Mouse (Mus musculus): Measurements from ENCODE around the gene Mroh3.

Mroh3 gene

DNA sequence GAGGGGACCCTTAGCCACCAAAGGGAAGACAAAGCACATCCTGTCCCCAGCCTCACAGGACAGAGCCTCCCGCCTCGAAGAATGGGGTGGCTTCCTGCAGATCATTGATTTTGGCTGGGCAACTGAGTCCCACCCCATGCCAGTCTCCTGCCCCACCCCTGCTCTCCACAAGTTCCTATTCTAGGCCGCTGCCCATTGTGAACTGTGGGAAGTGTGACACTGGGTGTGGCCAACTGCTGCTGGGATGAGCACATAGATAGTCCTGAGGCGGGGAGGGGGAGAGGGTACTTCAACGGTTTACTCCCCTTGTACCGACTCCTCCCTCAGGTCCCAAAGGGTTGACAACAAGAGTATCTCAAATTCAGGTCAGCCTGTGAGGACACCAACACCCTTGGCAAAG is 33.9 kb downstream of the Mroh3 start:
- CTCF ChIA-PET = interaction anchor here in 2 of 4 experiments (0.5 to 2.1 kb wide), 2 partner anchors 19 to 504 kb away, joined by 8 to 9 read pairs; no protein-coding TSS in a partner anchor

DNA sequence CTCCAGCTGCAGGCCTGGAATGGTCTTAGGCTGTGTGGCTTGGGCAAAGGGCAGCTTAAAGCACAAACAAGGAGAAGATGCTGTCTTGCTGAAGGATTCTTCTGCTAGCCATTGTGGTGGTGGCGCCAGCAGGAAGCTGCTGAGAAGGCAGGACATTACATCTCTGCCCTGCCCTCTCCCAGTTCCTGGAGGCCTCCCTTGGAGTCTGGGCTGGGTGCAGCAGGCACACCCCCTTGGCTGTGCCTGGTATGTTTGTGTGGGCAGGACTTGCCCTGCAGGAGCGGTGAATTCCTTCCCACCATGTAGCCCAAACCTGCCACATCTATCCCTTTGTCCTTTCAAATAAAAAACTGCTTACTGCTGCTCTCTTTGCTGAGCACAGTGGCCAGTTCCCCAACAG is 35.5 kb downstream of the Mroh3 start:
- POLR2A ChIA-PET = interaction anchor here in 1 of 4 experiments (1.2 kb wide), 1 partner anchor 9 kb away, joined by 3 read pairs; no protein-coding TSS in a partner anchor
- CTCF ChIA-PET = interaction anchor here in 2 of 4 experiments (1.0 to 2.1 kb wide), 2 partner anchors 17 to 125 kb away, joined by 4 to 8 read pairs; no protein-coding TSS in a partner anchor

More for the DNA sequence above, 33.9 kb downstream of the Mroh3 start:
- POLR2A ChIA-PET = interaction anchor here in 1 of 4 experiments (1.0 kb wide), 1 partner anchor 54 kb away, joined by 3 read pairs; no protein-coding TSS in a partner anchor

DNA sequence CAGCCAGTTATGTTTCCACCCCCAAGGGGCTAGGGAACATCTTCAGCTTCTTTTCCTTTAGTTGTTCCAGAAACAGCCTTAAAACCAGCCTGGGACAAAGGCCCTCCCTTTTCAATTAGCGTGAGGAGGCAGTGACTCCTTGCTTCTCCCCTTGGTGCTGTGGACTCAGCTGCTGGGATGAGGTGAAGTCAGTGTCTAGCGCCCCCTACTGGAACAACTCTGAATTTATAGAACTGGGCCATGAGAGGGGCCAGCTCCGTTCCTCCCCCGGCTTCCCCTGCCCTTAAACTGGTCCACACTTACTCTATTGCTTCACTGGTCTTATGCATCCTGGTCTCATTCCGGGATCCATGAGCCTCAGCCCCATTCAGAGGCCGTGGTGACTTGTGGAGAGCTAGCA is 37.4 kb downstream of the Mroh3 start:
- POLR2A ChIA-PET = interaction anchor here (0.5 to 2.8 kb wide), 14 partner anchors 9 to 296 kb away, joined by 3 to 10 read pairs (median 4); partner anchors contain the start of gene Ddx59 (in 2 of the 4)
- CTCF ChIA-PET = interaction anchor here (0.5 to 4.6 kb wide), 88 partner anchors 8 to 378 kb away, joined by 3 to 31 read pairs (median 4); partner anchors contain the start of genes Mroh3 (in 3 of the 4), Ascl5 (in 2 of the 4), Cacna1s (in 1 of the 4) and Ddx59 (in 1 of the 4)

DNA sequence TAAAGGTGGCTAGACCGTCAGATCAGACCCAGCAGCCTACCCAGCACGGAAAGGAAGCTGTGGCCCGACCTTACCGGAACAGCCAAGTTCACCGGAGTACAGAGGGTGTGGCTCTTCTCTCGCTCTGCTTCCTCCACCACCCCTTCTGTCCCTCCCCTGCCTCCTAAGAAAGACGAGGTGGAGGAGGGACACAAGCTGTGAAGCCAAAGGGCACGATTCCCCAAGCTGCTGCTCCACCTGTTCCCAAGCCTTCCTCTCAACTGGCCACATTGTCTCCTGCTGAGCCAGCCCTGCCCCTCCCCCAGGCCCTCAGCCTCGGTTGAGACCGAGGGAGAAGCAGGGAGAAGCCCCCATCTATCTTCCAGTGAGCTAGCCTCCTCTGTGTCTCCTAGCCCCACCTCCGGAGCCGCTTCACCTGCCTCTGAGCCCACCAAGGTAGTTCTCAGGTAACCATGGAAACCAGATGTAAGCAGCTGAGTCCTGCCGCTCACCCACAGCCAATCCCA is 38.5 kb downstream of the Mroh3 start:
- ChIA-PET CTCF (interaction anchor here (0.6 to 4.6 kb wide), 50 partner anchors 10 to 352 kb away, joined by 3 to 31 read pairs (median 4); partner anchors contain the start of genes Mroh3 (in 4 of the 4), Ascl5 (in 1 of the 4), Cacna1s (in 1 of the 4) and Ddx59 (in 1 of the 4)), POLR2A (interaction anchor here (0.6 to 2.8 kb wide), 28 partner anchors 8 to 1212 kb away, joined by 3 to 10 read pairs (median 4); partner anchors contain the start of genes Mroh3 (in 3 of the 4), Ddx59 (in 2 of the 4) and Kif14 (in 1 of the 4))

DNA sequence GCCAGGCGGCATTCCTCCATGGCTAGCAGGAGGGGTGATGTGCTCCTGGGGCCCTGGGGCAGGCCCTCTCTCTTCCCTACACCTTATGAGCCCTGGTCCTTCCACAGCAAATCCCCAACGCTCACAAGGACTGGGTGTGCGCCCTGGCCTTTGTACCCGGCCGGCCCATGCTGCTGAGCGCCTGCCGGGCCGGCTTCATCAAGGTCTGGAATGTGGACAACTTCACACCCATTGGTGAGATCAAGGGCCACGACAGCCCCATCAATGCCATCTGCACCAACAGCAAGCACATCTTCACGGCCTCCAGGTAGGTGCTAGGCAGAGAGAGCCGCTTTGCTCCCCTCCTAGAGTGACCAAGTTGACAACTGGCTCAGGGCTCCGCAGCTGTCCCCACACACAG is 39.9 kb downstream of the Mroh3 start:
- ChIA-PET CTCF (interaction anchor here in 2 of 4 experiments (0.7 to 4.6 kb wide), 5 partner anchors 13 to 66 kb away, joined by 3 to 31 read pairs (median 22); no protein-coding TSS in a partner anchor), POLR2A (interaction anchor here in 2 of 4 experiments (1.0 to 2.1 kb wide), 4 partner anchors 13 to 54 kb away, joined by 4 to 6 read pairs (median 4); no protein-coding TSS in a partner anchor)

DNA sequence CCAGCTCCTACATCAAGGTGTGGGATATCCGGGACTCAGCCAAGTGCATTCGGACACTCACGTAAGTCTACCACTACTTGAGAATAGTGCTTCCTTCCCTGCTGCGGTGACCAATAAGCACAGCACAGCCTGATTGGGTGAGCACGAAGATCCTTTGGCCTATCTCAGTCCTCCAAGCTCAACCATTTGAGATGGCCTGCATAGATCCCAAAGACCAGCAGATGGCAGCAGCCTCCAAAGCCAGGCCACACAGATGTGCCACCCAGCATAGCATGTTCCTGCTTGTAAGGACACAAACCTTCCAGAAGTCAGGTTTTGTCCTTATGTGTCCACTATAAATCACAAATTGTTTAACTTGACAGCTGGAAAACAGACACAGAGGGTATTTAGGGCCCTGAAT is 42.5 kb downstream of the Mroh3 start:
- CTCF ChIA-PET = interaction anchor here (0.5 to 3.7 kb wide), 65 partner anchors 10 to 589 kb away, joined by 3 to 22 read pairs (median 3); partner anchors contain the start of genes Ascl5 (in 3 of the 4), Mroh3 (in 3 of the 4), Gpr25 (in 1 of the 4) and Kif14 (in 1 of the 4)
- POLR2A ChIA-PET = interaction anchor here in 3 of 4 experiments (0.5 to 2.4 kb wide), 8 partner anchors 10 to 228 kb away, joined by 3 to 13 read pairs (median 3); no protein-coding TSS in a partner anchor

DNA sequence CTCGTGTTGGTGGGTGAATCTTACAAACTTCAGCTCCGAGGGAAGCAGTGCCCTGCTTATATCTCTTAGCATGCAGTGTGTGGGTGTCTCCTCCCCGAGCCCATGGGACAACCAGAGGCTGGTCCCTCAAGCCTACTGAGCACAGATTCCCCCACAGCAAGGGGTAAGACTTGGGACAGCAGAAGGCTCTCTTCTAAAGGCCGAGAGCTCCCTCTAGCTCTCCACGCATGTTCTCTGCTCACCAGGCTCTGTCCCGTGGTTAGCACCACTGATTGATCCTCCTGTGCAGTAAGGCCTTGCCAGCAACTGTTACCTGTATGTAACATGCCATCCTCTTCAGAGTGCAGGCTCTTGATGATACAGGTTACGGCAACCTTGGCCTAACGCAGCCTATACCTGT is 45.0 kb downstream of the Mroh3 start:
- CTCF ChIA-PET = interaction anchor here (0.8 to 2.1 kb wide), 15 partner anchors 8 to 122 kb away, joined by 3 to 9 read pairs (median 4); partner anchors contain the start of gene Ascl5 (in 2 of the 4)
- POLR2A ChIA-PET = interaction anchor here (0.6 to 1.2 kb wide), 7 partner anchors 8 to 249 kb away, joined by 3 to 5 read pairs (median 3); partner anchors contain the start of genes Ddx59 (in 1 of the 4) and Mroh3 (in 1 of the 4)

DNA sequence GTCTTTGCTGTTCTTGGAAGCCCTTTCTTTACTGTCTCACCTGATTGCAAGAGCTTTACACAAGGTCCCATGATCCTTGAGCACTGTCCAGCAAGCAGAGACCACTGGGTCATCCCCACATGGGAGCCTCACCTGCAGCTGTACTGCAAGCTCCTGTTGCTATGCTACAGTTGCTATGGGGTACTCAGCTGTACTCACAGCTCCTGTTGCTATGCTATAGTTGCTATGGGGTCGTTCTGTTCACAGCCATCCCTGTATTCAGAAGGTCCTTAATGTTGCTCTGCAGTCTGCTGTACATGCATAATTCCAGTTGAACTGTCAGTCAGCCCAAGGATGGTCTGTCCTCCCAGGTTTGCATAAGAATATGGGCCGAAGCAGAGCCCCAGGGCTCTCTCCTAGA is 47.2 kb downstream of the Mroh3 start:
- CTCF ChIA-PET = interaction anchor here in 3 of 4 experiments (0.6 to 1.7 kb wide), 4 partner anchors 10 to 466 kb away, joined by 4 to 6 read pairs (median 4); no protein-coding TSS in a partner anchor
- POLR2A ChIA-PET = interaction anchor here in 2 of 4 experiments (0.6 to 1.9 kb wide), 2 partner anchors 9 to 94 kb away, joined by 3 to 6 read pairs; no protein-coding TSS in a partner anchor

DNA sequence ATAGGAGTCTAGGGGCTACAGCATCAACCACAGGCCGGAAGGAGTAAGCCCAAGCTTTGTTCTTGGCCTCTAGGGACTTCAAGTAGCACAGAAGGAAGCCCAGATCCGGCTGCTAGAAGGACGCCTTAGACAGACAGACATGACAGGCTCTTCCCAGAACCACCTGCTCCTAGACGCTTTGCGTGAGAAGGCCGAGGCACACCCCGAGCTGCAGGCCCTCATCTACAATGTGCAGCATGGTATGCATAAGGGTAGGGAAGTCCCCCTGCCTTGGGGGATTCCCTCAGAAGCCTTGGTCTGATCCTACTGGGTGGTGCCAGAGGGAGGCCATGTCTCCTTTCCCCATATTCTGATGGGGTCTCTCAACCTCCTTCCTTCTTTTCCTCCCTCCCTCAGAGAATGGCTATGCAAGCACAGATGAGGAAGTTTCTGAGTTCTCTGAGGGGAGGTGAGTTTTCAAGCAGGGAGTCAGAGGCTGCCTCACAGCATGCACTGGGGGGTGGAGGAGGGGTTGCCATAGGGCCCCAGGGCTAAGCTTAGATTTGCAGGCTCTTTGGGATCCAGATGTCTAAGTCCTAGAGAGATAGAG is 51.2 kb downstream of the Mroh3 start:
- POLR2A ChIA-PET = interaction anchor here in 2 of 4 experiments (0.6 to 2.5 kb wide), 8 partner anchors 9 to 254 kb away, joined by 3 to 13 read pairs (median 3); partner anchors contain the start of gene Ddx59 (in 1 of the 2)
- CTCF ChIA-PET = interaction anchor here (0.6 to 2.9 kb wide), 8 partner anchors 8 to 110 kb away, joined by 3 to 22 read pairs (median 18); partner anchors contain the start of gene Ascl5 (in 1 of the 4)

DNA sequence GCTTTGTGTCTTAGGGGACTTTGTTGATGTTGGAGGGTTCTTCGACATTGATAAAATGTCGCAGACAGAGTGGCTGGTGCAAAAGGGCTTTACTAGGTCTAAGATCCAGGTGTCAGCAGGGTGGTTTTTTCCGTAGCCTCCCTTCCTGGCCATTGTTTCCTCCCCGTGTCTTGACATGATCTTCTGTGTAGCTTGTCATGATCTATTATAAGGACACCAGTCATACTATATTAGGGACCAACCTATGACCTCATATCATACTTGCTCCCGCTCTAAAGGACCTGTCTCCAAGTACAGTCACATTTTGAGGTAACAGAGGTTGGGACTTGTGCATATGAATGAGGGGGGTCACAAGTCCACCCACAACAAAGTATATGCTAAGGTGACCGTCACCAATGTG is 51.7 kb downstream of the Mroh3 start:
- ChIA-PET POLR2A (interaction anchor here in 3 of 4 experiments (0.6 to 2.5 kb wide), 11 partner anchors 9 to 254 kb away, joined by 3 to 13 read pairs (median 3); partner anchors contain the start of gene Ddx59 (in 1 of the 3)), CTCF (interaction anchor here in 3 of 4 experiments (1.5 to 2.9 kb wide), 10 partner anchors 9 to 110 kb away, joined by 5 to 27 read pairs (median 20); partner anchors contain the start of genes Ascl5 (in 1 of the 3) and Mroh3 (in 1 of the 3))

DNA sequence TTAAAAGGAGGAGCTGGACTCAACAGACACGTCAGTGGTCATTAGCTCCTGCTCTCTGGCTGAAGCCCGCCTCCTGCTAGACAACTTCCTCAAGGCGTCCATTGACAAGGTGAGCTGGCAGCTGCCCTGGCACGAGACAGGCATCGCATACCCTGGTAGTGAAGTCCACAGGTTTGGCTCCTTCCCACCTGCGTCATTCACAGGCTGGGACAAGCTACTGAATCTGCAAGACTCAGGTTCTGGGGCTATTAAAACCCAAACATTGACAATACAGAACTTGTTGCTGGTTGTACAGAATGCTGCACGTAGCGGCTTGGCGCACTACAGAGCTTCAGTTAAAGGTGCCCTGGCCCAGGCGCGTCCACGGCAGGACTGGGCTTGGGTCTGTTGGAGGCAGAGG is 52.3 kb downstream of the Mroh3 start:
- ChIA-PET POLR2A (interaction anchor here (0.6 to 2.5 kb wide), 26 partner anchors 8 to 1966 kb away, joined by 3 to 13 read pairs (median 4); partner anchors contain the start of genes Kif21b (in 2 of the 4) and Ddx59 (in 1 of the 4)), CTCF (interaction anchor here (0.5 to 2.9 kb wide), 54 partner anchors 8 to 579 kb away, joined by 3 to 27 read pairs (median 4); partner anchors contain the start of genes Kif21b (in 2 of the 4), Mroh3 (in 2 of the 4), Ascl5 (in 1 of the 4) and Kif14 (in 1 of the 4))

DNA sequence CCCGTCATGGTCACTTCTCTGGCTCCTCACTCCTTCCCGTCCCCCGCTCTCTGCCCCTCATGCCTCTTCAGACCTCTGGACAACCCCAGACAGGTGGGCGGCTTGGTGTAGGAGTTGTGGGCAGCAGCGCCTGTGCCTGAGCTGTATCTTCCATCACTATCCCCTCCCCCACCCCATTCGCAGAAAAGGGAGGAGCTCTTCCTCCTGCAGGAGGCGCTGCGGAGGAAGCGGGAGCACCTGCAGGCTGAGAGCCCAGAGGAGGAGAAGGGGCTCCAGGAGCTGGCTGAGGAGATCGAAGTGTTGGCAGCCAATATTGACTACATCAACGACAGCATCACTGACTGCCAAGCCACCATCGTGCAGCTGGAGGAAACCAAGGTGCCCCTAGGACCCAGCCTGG is 52.8 kb downstream of the Mroh3 start:
- ChIA-PET POLR2A (interaction anchor here (0.6 to 2.5 kb wide), 23 partner anchors 8 to 1966 kb away, joined by 3 to 13 read pairs (median 4); partner anchors contain the start of genes Kif21b (in 2 of the 4) and Ddx59 (in 1 of the 4)), CTCF (interaction anchor here (0.6 to 2.9 kb wide), 63 partner anchors 8 to 580 kb away, joined by 3 to 27 read pairs (median 4); partner anchors contain the start of genes Kif21b (in 2 of the 4), Mroh3 (in 2 of the 4), Ascl5 (in 1 of the 4) and Kif14 (in 1 of the 4))

DNA sequence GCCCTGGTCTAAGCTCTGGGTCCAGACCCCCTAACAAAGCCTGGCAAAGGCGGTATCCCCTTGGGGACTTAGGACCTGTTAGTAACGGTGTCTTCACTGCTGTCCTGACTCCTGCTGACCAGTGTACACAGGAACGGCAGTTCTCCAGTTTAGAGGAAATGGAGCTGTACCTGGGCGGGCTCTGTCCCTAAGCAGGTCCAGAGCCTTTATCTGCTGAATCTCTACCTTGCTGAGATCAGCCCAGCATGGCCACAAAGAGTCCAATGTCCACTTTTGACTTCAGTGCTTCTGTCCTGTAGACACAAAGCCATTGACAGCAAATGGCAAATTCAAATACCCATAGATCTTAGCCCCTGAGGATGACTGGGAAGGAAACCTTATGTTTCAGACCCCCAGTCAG is 55.7 kb downstream of the Mroh3 start:
- ChIA-PET POLR2A (interaction anchor here in 3 of 4 experiments (0.6 to 1.7 kb wide), 6 partner anchors 15 to 309 kb away, joined by 3 to 5 read pairs (median 4); partner anchors contain the start of gene Kif14 (in 1 of the 3)), CTCF (interaction anchor here (0.6 to 1.5 kb wide), 8 partner anchors 9 to 41 kb away, joined by 3 to 5 read pairs (median 3); no protein-coding TSS in a partner anchor)

DNA sequence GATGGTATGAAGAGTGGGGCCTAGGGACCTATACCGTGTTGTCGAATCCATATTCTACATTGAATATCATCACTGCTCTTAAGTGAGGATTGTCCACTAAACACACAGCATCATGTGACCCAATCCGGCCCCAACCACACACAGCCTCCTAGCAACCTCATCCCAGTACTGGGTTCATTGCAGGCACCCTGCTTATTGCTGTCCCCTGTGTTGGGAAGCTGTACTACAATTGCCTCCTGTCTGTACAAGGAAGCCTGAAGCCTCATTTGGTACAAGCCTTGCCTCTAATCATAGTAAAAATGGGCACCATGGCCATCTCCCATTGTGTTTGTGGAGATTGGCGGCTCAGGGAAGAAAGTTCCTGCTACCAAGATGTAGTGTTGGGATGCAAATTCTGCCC is 56.3 kb downstream of the Mroh3 start:
- CTCF ChIA-PET = interaction anchor here (0.5 to 1.5 kb wide), 9 partner anchors 14 to 1366 kb away, joined by 3 to 9 read pairs (median 3); no protein-coding TSS in a partner anchor
- POLR2A ChIA-PET = interaction anchor here in 2 of 4 experiments (0.6 to 1.7 kb wide), 4 partner anchors 13 to 188 kb away, joined by 3 to 5 read pairs (median 3); no protein-coding TSS in a partner anchor

DNA sequence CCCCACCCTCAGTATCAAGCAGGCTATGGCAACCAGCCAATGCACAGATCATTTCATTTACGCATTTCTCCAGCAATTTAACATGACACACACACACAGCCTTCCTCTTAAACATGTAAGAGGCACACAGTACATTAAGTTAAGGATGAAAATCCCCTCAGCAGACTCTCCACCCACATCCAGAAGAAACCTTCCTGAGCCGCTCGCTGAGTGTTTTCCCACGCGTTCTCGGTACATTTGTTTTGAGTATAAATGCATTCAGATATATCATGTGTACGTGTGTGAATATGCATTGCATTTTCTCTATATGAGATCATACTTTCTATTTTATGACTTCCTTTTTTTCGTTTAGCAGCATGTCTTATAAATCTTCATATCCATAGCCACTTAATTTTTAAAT is 61.3 kb downstream of the Mroh3 start:
- ChIA-PET CTCF (interaction anchor here in 1 of 4 experiments (0.9 to 1.3 kb wide), 2 partner anchors 9 to 24 kb away, joined by 3 to 5 read pairs; no protein-coding TSS in a partner anchor), POLR2A (interaction anchor here in 1 of 4 experiments (0.9 kb wide), 1 partner anchor 12 kb away, joined by 3 read pairs; no protein-coding TSS in a partner anchor)

DNA sequence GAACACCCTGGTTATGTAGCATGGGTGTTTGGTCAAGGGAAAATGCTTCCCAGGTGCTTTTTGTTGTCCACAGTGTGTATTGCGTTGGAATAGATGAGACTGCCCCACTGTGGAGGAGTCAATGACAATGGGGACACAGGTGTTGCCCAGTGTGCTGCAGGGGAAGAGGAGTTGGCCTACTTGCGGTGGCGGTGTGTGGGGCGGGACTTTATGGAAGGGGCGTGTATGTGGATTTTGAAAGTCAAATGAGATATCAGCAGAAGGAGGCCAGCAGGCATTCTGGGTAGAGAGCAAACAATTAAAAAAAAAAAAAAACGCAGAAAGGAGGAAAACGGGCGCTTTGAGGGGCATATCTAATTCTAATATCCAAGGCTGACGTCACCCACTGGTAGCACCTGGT is 62.9 kb downstream of the Mroh3 start:
- CTCF ChIA-PET = interaction anchor here in 2 of 4 experiments (0.6 to 2.2 kb wide), 2 partner anchors 10 to 94 kb away, joined by 4 to 10 read pairs; no protein-coding TSS in a partner anchor
- POLR2A ChIA-PET = no interaction called here

DNA sequence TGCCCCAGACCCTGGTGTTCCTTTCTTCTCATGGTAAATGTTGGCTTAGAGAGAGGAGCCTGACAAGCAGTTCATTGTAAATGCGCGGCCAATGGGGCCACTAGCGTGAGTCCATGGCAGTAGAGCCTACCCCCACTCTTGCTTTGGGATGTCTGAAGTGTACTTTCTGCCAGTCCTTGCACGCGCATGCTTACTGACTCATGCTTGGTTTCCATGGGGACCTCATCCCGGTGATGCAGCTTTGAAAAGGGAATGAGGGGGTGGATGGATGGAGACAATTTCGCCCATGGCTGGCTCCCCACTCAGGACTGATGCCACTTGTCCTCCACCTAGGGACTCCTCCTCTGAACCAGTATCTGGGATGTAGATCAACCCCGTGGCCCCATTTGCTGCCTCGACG is 69.1 kb downstream of the Mroh3 start:
- ChIA-PET CTCF (interaction anchor here in 1 of 4 experiments (2.2 kb wide), 1 partner anchor 32 kb away, joined by 5 read pairs; no protein-coding TSS in a partner anchor), POLR2A (interaction anchor here in 2 of 4 experiments (0.7 to 2.0 kb wide), 3 partner anchors 9 to 272 kb away, joined by 3 to 6 read pairs (median 4); partner anchors contain the start of gene Ddx59 (in 1 of the 2))
